Mouse (Mus musculus) bone marrow, adult 2 months (tissue): ENCODE measurements around the gene Gm26602. TPM values are rescaled to one million over a fixed set of nuclear protein-coding genes. Genes with fewer than 3 reads are reported as not detected.
A peak's percentile ranks its signal among the peaks of the same experiment; 100 is the strongest.

Experiments used
- H3K27ac ChIP-seq: fragments of 200-500 bp; 2 replicates; pipeline ENCODE4 v1.5.1; 2012; ENCODE audit warnings: low read depth, mild to moderate bottlenecking, control low read depth, inconsistent platforms, low read length; ENCODE audit not compliant: control insufficient read depth, poor library complexity, insufficient read depth
- H3K4me1 ChIP-seq: fragments of 200-500 bp; 2 replicates; pipeline ENCODE4 v1.6.1; 2011; ENCODE audit warnings: low read length; ENCODE audit not compliant: control insufficient read depth, insufficient read depth
- H3K4me3 ChIP-seq: fragments of 200-500 bp; replicated peaks from 2 replicates; pipeline ENCODE3; 2011; ENCODE audit warnings: mild to moderate bottlenecking, low read depth, low read length, control low read depth; ENCODE audit not compliant: control insufficient read depth
- CTCF ChIP-seq: fragments of 200-500 bp; IDR thresholded peaks from 2 replicates; pipeline ENCODE4 v1.5.1; 2011; ENCODE audit warnings: low read length, control low read depth; ENCODE audit not compliant: control insufficient read depth, insufficient read depth
- POLR2A ChIP-seq: fragments of 200-500 bp; IDR thresholded peaks from 2 replicates; pipeline ENCODE4 v1.6.1; 2011; ENCODE audit warnings: low read depth, mild to moderate bottlenecking, control low read depth, low read length, borderline replicate concordance; ENCODE audit not compliant: control insufficient read depth
- WGBS: fragments of 180-500 bp; shearing (Covaris S2); methylation state at CpG from one replicate; pipeline ENCODE4 v1.1.7; 2018; 5-methylcytosine and 5-hydroxymethylcytosine counted together
- polyA plus RNA-seq: library from polyadenylated mRNA; stranded (reverse); fragments of >200 nt; gene quantifications from 2 replicates; pipeline ENCODE4 v1.2.4, GENCODE M21; 2011; ENCODE audit warnings: low replicate concordance; ENCODE audit not compliant: missing spikeins, insufficient read depth, insufficient read length

Gm26602 gene
- polyA plus RNA-seq, 1 experiment: not detected

GRCm38 (mm10) chr10:79926491-79927323, 16.1 kb downstream of the Gm26602 start, which contains the start of gene Arid3a:
Arid3a (plus strand) TSS chr10:79927043.
- TF ChIP-seq CTCF (no peak), POLR2A (no peak; the same call in 1 of the 2 replicates)
- WGBS: under 1% methylated on average over 63 of the region's 63 CpGs
- Histone ChIP-seq H3K27ac (peak within 1 kb of the TSS; percentile 89), H3K4me1 (peaks cover 1% of the 10 kb centered on the region; the same call in 1 of the 2 replicates), H3K4me3 (peak within 1 kb of the TSS; percentile 82)

- TF ChIP-seq POLR2A (peak; percentile 5; the same call in 1 of the 2 replicates), CTCF (no peak)
- peaks cover 1% of the 10 kb centered on the region; the same call in 1 of the 2 replicates for H3K4me1 ChIP-seq
- under 1% methylated on average over 54 of the region's 54 CpGs for WGBS
- H3K27ac ChIP-seq: peak overlapping the region; percentile 89
- H3K4me3 ChIP-seq: peak overlapping the region; percentile 82
Observed at GRCm38 (mm10) chr10:79927324-79928029, 16.8 kb downstream of the Gm26602 start.

- peaks cover 1% of the 10 kb centered on the region for H3K4me1 ChIP-seq
- TF ChIP-seq CTCF (no peak), POLR2A (0 out of 2 replicates have a peak, but pooled peaks have one; percentile 7)
Observed at GRCm38 (mm10) chr10:79928030-79928694, 17.5 kb downstream of the Gm26602 start.

GRCm38 (mm10) chr10:79928907-79929701, 18.4 kb downstream of the Gm26602 start:
- Histone ChIP-seq H3K4me1 (peaks cover 5% of the 10 kb centered on the region), H3K4me3 (peak overlapping the region; percentile 64), H3K27ac (peak overlapping the region; percentile 89)
- 45% methylated on average over 9 of the region's 9 CpGs for WGBS
- TF ChIP-seq CTCF (no peak), POLR2A (no peak)

More at GRCm38 (mm10) chr10:79928030-79928694, 17.5 kb downstream of the Gm26602 start:
- H3K4me3 ChIP-seq: peak overlapping the region; percentile 82
- 1% methylated on average over 29 of the region's 29 CpGs for WGBS
- H3K27ac ChIP-seq: peak overlapping the region; percentile 89

- Histone ChIP-seq H3K27ac (no peak overlapping the region), H3K4me3 (no peak overlapping the region), H3K4me1 (peaks cover 6% of the 10 kb centered on the region)
- no peak for TF ChIP-seq POLR2A
- TF ChIP-seq CTCF: no peak
- 81% methylated on average over 18 of the region's 18 CpGs for WGBS
Observed at GRCm38 (mm10) chr10:79929967-79930825, 19.5 kb downstream of the Gm26602 start.

- 90% methylated on average over 16 of the region's 16 CpGs for WGBS
- TF ChIP-seq POLR2A: no peak
- TF ChIP-seq CTCF: no peak
- Histone ChIP-seq H3K4me3 (no peak overlapping the region), H3K27ac (no peak overlapping the region), H3K4me1 (peaks cover 6% of the 10 kb centered on the region)
Observed at GRCm38 (mm10) chr10:79930826-79931186, 20.1 kb downstream of the Gm26602 start.
